Mouse (Mus musculus): ENCODE data around the gene Plxnb2. TPM values are rescaled to one million over a fixed set of nuclear protein-coding genes. Genes with fewer than 3 reads are reported as not detected.

The Plxnb2 gene
- total and polyA plus RNA-seq, 3 experiments, result 1.8 to 15.5 (median 9.9) TPM

DNA sequence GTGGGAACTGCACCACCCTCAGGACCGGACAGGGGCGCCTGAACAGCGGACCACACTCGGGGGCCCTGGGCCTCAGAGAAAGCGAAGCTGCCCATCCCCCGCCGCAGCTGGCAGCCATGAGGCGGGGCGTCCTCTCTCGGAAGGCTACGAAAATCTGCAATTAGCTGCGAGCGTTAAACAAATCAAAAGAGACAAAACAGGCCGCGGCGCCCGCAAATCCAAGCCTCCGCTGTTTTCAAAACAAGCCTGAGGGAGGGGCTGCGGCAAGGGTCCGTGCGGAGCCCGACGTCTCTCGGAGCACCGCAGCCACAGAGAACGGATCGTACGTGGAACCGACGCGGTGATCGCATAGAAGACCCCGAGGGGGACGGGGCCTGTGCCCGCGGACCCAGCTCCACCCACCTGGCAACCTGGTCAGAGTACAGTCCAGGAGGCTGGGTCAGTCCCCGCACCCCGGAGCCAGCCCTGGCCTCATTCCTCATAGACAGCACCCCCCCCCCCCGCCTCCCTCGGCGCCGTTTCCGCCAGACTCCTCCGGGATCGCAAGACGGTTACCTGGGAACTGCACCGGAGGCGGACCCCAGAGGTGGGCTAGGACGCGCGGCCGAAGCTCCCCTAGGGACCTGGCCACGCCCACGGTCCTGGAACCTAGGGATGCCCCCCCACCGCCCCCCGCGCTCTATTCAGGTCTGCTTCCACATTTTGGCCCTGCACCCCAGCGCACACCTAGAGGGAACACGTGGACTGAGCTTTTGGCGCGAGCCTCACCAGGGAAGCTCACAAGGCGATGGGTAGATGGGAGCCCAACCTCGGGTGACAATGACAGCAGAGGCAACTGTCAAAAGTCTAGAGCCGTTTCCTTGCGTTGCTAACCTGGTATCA lies 7.3 kb downstream of the Plxnb2 start:
- peaks cover 32% of the 10 kb centered on the region for H3K4me1 ChIP-seq (ENCODE audit: insufficient read depth, low read depth, low read length)
- H3K4me3 ChIP-seq (ENCODE audit: low read depth, low read length), result peak overlapping the region; percentile 44; the same call in 1 of the 2 replicates
- no peak for ATAC-seq (ENCODE audit: extremely low read depth, insufficient number of reproducible peaks, low FRiP score, poor library complexity, severe bottlenecking)
- no peak for DNase-seq (ENCODE audit: low spot score)
- TF ChIP-seq GATA2 (IDR thresholded peaks at IDR 0.05; ENCODE audit: borderline replicate concordance, low read depth, low read length), result no peak
- TF ChIP-seq POLR2AphosphoS5 (IDR thresholded peaks at IDR 0.05; ENCODE audit: insufficient replicate concordance, low read depth, low read length), result no peak
- no peak for TF ChIP-seq GATA1 (IDR thresholded peaks at IDR 0.05; ENCODE audit: borderline replicate concordance, low read length)
- TF ChIP-seq CTCF (IDR thresholded peaks at IDR 0.05; ENCODE audit: low read depth, low read length), result no peak
- no peak for TF ChIP-seq TAL1 (conservative IDR thresholded peaks at IDR 0.05; ENCODE audit: low read depth, low read length)
- H3K9me3 ChIP-seq (replicated peaks), result no peaks in the 10 kb centered on the region
- no peaks in the 10 kb centered on the region for H3K36me3 ChIP-seq (replicated peaks)
- peaks cover 40% of the 10 kb centered on the region for H3K27me3 ChIP-seq (ENCODE audit: insufficient read depth, low read length)

DNA sequence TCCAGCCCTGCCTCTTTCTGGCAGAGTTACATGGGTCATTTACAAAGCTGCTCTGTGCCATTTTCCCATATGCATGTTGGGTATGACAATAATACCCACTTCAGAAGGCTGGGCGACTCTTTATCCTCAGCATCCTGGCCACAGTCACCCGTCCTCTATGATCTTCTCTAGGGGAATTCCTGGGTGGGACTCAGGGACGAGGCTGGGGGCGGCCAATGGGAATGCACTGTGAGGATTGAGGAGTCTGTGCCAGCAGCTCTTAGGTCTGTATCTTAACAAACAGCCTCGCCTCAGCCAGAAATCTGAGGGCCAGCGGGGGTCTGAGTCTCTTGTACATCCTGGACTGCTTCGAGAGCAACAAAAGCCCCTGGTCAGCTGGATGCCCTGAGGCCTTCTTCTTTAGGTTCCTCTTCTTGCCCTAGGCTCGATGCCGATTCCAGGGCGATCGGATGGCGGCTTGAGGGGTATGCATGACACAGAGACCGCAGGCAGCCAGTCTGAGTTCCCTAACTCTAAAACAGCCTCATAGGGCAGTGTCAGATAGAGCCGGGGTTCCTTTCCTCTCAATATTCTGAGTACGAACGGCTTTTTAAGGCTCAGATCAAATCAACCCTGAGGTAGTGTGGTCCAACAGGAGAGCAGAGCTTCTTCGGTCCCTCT lies 8.2 kb downstream of the Plxnb2 start:
- TF ChIP-seq GATA1 (IDR thresholded peaks at IDR 0.05; ENCODE audit: borderline replicate concordance, low read length) (no peak), GATA2 (IDR thresholded peaks at IDR 0.05; ENCODE audit: borderline replicate concordance, low read depth, low read length) (no peak), POLR2AphosphoS5 (IDR thresholded peaks at IDR 0.05; ENCODE audit: insufficient replicate concordance, low read depth, low read length) (no peak), CTCF (IDR thresholded peaks at IDR 0.05; ENCODE audit: low read depth, low read length) (no peak), TAL1 (conservative IDR thresholded peaks at IDR 0.05; ENCODE audit: low read depth, low read length) (no peak)
- no peak for ATAC-seq (ENCODE audit: extremely low read depth, insufficient number of reproducible peaks, low FRiP score, poor library complexity, severe bottlenecking)
- no peak for DNase-seq (ENCODE audit: low spot score)
- peaks cover 40% of the 10 kb centered on the region for H3K27me3 ChIP-seq (ENCODE audit: insufficient read depth, low read length)
- no peaks in the 10 kb centered on the region for H3K9me3 ChIP-seq (replicated peaks)
- peaks cover 23% of the 10 kb centered on the region for H3K4me1 ChIP-seq (ENCODE audit: insufficient read depth, low read depth, low read length)
- H3K4me3 ChIP-seq (ENCODE audit: low read depth, low read length), result no peak overlapping the region
- peaks cover 7% of the 10 kb centered on the region for H3K36me3 ChIP-seq (replicated peaks)

DNA sequence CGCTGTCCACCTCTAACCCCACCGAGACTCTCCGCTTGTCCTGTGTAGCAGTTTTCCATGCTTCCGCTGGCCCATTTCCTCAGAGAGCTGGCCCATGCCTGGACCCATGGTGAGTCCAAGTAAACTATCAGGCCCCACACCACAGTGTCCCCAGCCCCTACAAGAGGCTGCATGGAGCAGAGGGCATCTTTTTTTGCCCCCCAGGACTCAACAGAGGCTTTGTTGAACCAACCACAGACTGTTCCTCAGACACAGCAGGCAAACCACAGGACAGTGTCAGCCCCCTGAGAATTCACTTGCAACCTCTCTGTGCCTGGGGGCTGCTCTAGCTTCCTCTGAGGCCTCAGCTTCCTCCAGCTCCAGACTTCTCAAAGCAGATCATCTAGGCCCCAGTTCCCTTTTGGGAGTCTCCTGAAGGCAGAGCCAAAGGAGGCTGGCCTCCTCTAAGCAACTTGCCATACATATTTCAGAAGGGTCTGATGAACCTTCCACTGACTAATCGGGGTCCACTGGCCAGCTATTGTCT lies 9.0 kb downstream of the Plxnb2 start:
- Histone ChIP-seq H3K9me3 (replicated peaks) (no peaks in the 10 kb centered on the region), H3K27me3 (ENCODE audit: insufficient read depth, low read length) (peaks cover 38% of the 10 kb centered on the region), H3K4me1 (ENCODE audit: insufficient read depth, low read depth, low read length) (peaks cover 15% of the 10 kb centered on the region), H3K4me3 (ENCODE audit: low read depth, low read length) (no peak overlapping the region), H3K36me3 (replicated peaks) (peaks cover 15% of the 10 kb centered on the region)
- ATAC-seq (ENCODE audit: extremely low read depth, insufficient number of reproducible peaks, low FRiP score, poor library complexity, severe bottlenecking), result no peak
- no peak for TF ChIP-seq POLR2AphosphoS5 (IDR thresholded peaks at IDR 0.05; ENCODE audit: insufficient replicate concordance, low read depth, low read length)
- TF ChIP-seq CTCF (IDR thresholded peaks at IDR 0.05; ENCODE audit: low read depth, low read length), result no peak
- TF ChIP-seq GATA1 (IDR thresholded peaks at IDR 0.05; ENCODE audit: borderline replicate concordance, low read length), result no peak
- no peak for TF ChIP-seq GATA2 (IDR thresholded peaks at IDR 0.05; ENCODE audit: borderline replicate concordance, low read depth, low read length)
- no peak for TF ChIP-seq TAL1 (conservative IDR thresholded peaks at IDR 0.05; ENCODE audit: low read depth, low read length)
- DNase-seq (ENCODE audit: low spot score), result no peak

DNA sequence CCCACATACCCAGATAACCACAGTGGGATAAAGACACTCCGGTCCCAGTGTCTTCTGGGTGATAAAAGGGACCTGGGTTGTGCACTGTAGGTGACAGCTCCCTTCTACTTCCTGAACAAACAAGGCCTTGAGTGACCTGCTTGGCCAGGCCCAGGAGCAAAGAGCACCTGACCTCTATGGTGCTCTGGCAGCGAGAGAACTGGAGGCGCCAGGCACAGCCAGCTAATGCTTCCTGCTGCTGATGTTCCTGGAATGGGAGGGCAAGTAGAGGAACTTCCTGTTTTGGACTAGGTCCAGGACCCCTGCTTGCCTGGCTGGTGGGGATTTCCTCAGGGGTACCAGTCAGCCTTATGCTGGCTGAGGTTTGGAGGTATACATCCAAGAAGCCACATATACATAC lies 10.5 kb downstream of the Plxnb2 start:
- DNase-seq (ENCODE audit: low spot score) (no peak), ATAC-seq (ENCODE audit: extremely low read depth, insufficient number of reproducible peaks, low FRiP score, poor library complexity, severe bottlenecking) (no peak)
- H3K4me1 ChIP-seq (ENCODE audit: insufficient read depth, low read depth, low read length), result peaks cover 15% of the 10 kb centered on the region
- H3K9me3 ChIP-seq (replicated peaks), result no peaks in the 10 kb centered on the region
- no peak overlapping the region for H3K4me3 ChIP-seq (ENCODE audit: low read depth, low read length)
- H3K36me3 ChIP-seq (replicated peaks), result peaks cover 29% of the 10 kb centered on the region
- no peak for TF ChIP-seq POLR2AphosphoS5 (IDR thresholded peaks at IDR 0.05; ENCODE audit: insufficient replicate concordance, low read depth, low read length)
- H3K27me3 ChIP-seq (ENCODE audit: insufficient read depth, low read length), result peaks cover 31% of the 10 kb centered on the region

DNA sequence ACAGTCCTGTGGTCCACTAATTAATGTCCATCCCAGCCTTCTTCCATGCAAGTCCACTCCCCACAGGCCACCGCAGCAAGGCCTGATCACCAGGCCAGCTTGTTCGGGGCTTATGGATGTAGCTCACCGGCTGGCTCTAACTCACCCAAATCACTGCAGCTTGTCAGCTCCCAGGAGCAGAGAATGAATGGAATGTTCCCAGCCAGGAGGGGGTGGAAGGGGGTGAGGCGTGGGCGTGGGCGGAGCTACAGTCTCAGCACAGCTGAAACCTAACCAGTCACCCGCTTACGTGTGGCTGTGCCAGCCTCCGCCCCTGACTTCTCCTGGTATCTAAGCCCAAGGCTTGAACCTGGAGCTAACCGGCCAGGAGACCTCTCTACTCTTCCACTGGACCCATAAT lies 11.2 kb downstream of the Plxnb2 start:
- ATAC-seq (ENCODE audit: extremely low read depth, insufficient number of reproducible peaks, low FRiP score, poor library complexity, severe bottlenecking) (no peak), DNase-seq (ENCODE audit: low spot score) (no peak)
- TF ChIP-seq CTCF (IDR thresholded peaks at IDR 0.05; ENCODE audit: low read depth, low read length), result no peak
- no peak for TF ChIP-seq TAL1 (conservative IDR thresholded peaks at IDR 0.05; ENCODE audit: low read depth, low read length)
- no peak for TF ChIP-seq GATA1 (IDR thresholded peaks at IDR 0.05; ENCODE audit: borderline replicate concordance, low read length)
- TF ChIP-seq POLR2AphosphoS5 (IDR thresholded peaks at IDR 0.05; ENCODE audit: insufficient replicate concordance, low read depth, low read length), result no peak
- no peak for TF ChIP-seq GATA2 (IDR thresholded peaks at IDR 0.05; ENCODE audit: borderline replicate concordance, low read depth, low read length)
- Histone ChIP-seq H3K4me3 (ENCODE audit: low read depth, low read length) (no peak overlapping the region), H3K36me3 (replicated peaks) (peaks cover 33% of the 10 kb centered on the region), H3K9me3 (replicated peaks) (no peaks in the 10 kb centered on the region), H3K27me3 (ENCODE audit: insufficient read depth, low read length) (peaks cover 26% of the 10 kb centered on the region), H3K4me1 (ENCODE audit: insufficient read depth, low read depth, low read length) (peaks cover 15% of the 10 kb centered on the region)

DNA sequence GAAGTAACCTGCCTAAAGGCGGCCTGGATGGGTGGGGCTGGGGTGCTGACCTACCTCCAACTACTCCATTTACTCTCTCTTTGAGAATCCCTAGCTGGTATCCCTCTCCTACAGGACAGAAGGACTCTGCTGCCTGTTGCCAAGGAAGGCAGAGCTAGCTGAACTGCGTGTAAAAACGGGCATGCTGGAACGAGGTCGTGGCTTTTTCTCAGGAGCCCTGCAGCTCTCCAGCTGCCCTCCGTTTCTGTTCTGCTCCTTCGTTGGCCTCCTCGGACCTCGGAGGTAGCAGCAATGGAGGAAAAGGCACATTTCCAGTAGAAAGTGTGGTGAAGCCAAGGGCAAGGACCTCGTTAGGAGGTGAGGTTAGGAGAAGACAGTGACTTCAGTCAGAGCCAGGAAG lies 11.7 kb downstream of the Plxnb2 start:
- H3K36me3 ChIP-seq (replicated peaks), result peaks cover 35% of the 10 kb centered on the region
- H3K4me3 ChIP-seq (ENCODE audit: low read depth, low read length), result no peak overlapping the region
- peaks cover 12% of the 10 kb centered on the region for H3K4me1 ChIP-seq (ENCODE audit: insufficient read depth, low read depth, low read length)

More for the DNA sequence above, 11.7 kb downstream of the Plxnb2 start:
- peaks cover 22% of the 10 kb centered on the region for H3K27me3 ChIP-seq (ENCODE audit: insufficient read depth, low read length)
- TF ChIP-seq TAL1 (conservative IDR thresholded peaks at IDR 0.05; ENCODE audit: low read depth, low read length) (no peak), GATA2 (IDR thresholded peaks at IDR 0.05; ENCODE audit: borderline replicate concordance, low read depth, low read length) (no peak), GATA1 (IDR thresholded peaks at IDR 0.05; ENCODE audit: borderline replicate concordance, low read length) (no peak), POLR2AphosphoS5 (IDR thresholded peaks at IDR 0.05; ENCODE audit: insufficient replicate concordance, low read depth, low read length) (no peak), CTCF (IDR thresholded peaks at IDR 0.05; ENCODE audit: low read depth, low read length) (no peak)
- ATAC-seq (ENCODE audit: extremely low read depth, insufficient number of reproducible peaks, low FRiP score, poor library complexity, severe bottlenecking) (no peak), DNase-seq (ENCODE audit: low spot score) (no peak)
- no peaks in the 10 kb centered on the region for H3K9me3 ChIP-seq (replicated peaks)
